Mouse (Mus musculus) embryonic fibroblast, embryonic 13.5 days (primary cell): ENCODE results near the gene Crispld2.

ENCODE experiments used
- CTCF ChIP-seq: IDR thresholded peaks from 2 replicates; pipeline ENCODE4 v1.5.1; 2011; ENCODE audit warnings: mild to moderate bottlenecking, control low read depth, low read length, moderate library complexity, borderline replicate concordance; ENCODE audit not compliant: insufficient read depth
- POLR2A ChIP-seq: IDR thresholded peaks from 2 replicates; pipeline ENCODE4 v1.6.1; 2011; ENCODE audit warnings: low read depth, mild to moderate bottlenecking, control low read depth, low read length, moderate library complexity

DNA sequence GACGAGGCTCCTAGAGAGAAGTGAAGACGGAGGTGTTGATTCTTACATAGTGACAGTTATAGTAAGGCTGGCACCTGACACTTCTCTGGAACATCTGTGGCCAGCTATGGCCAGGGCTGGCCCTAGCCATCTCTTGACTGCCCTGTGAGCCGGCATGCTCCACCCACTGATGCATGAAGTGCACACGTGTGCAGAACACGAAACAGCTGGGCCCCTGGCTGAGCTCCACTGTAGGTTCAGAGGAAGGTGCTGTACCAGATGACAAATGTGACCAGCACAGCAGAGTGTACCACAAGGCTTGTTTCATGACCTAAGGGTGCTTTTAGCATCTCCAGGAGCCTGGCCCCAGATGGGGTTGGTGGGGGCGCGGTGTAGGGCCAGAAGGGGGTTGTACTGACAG is 1.9 kb downstream of the Crispld2 start:
- no peak for TF ChIP-seq CTCF
- TF ChIP-seq POLR2A = no peak
